Mouse (Mus musculus) adrenal gland, postnatal 25 days (tissue): ENCODE results near the gene Chl1. TPM values are rescaled to one million over a fixed set of nuclear protein-coding genes. Genes with fewer than 3 reads are reported as not detected.
A peak's percentile ranks its signal among the peaks of the same experiment; 100 is the strongest.

Source experiments
- DNase-seq: peaks from one replicate; pipeline ENCODE4 v3.0.0; 2021; ENCODE audit warnings: mixed read lengths
- total RNA-seq: library from RNA; stranded (reverse); gene quantifications from 2 replicates; pipeline ENCODE4 v1.2.3, GENCODE M21; 2021

Gene Chl1
- total RNA-seq, 1 experiment from 2014 or later, result 3.2 TPM

- no peak for DNase-seq
These were observed 154.8 kb downstream of the Chl1 start for GRCm38 (mm10) chr6:103665206-103665605.

GRCm38 (mm10) chr6:103665677-103666316 lies 155.4 kb downstream of the Chl1 start:
- DNase-seq, result no peak

- DNase-seq, result no peak
These were observed 162.7 kb downstream of the Chl1 start for GRCm38 (mm10) chr6:103673111-103673510.

GRCm38 (mm10) chr6:103674332-103674731 lies 163.9 kb downstream of the Chl1 start:
- peak; percentile 17 for DNase-seq

GRCm38 (mm10) chr6:103675145-103675544 lies 164.8 kb downstream of the Chl1 start:
- DNase-seq, result no peak

GRCm38 (mm10) chr6:103676664-103677063 lies 166.3 kb downstream of the Chl1 start:
- DNase-seq, result no peak

GRCm38 (mm10) chr6:103677072-103677471 lies 166.7 kb downstream of the Chl1 start:
- DNase-seq, result no peak

GRCm38 (mm10) chr6:103682854-103683574 lies 172.6 kb downstream of the Chl1 start:
- DNase-seq, result peak; percentile 38

- DNase-seq, result no peak
These were observed 182.1 kb downstream of the Chl1 start for GRCm38 (mm10) chr6:103692511-103692910.

- no peak for DNase-seq
These were observed 187.1 kb downstream of the Chl1 start for GRCm38 (mm10) chr6:103697349-103698028.

GRCm38 (mm10) chr6:103699482-103699881 lies 189.1 kb downstream of the Chl1 start:
- DNase-seq, result no peak

- DNase-seq, result no peak
These were observed 189.5 kb downstream of the Chl1 start for GRCm38 (mm10) chr6:103699895-103700294.

GRCm38 (mm10) chr6:103700336-103700735 lies 189.9 kb downstream of the Chl1 start:
- no peak for DNase-seq

- DNase-seq, result no peak
These were observed 196.0 kb downstream of the Chl1 start for GRCm38 (mm10) chr6:103706366-103706765.

- DNase-seq, result no peak
These were observed 228.9 kb downstream of the Chl1 start for GRCm38 (mm10) chr6:103739291-103739690.

- DNase-seq, result no peak
These were observed 232.4 kb downstream of the Chl1 start for GRCm38 (mm10) chr6:103742784-103743183.

- peak; percentile 24 for DNase-seq
These were observed 235.7 kb downstream of the Chl1 start for GRCm38 (mm10) chr6:103746103-103746502.

- DNase-seq, result no peak
These were observed 238.9 kb downstream of the Chl1 start for GRCm38 (mm10) chr6:103749122-103749773.

GRCm38 (mm10) chr6:103753891-103754290 lies 243.5 kb downstream of the Chl1 start:
- DNase-seq, result peak; percentile 3

GRCm38 (mm10) chr6:103766830-103767229 lies 256.4 kb downstream of the Chl1 start:
- no peak for DNase-seq

GRCm38 (mm10) chr6:103781058-103781457 lies 270.7 kb downstream of the Chl1 start:
- no peak for DNase-seq

- DNase-seq, result no peak
These were observed 280.8 kb downstream of the Chl1 start for GRCm38 (mm10) chr6:103791077-103791632.
